Mouse (Mus musculus) forebrain, embryonic 13.5 days (tissue): Measurements from ENCODE around the gene Tnni3. TPM values are rescaled to one million over a fixed set of nuclear protein-coding genes. Genes with fewer than 3 reads are reported as not detected.

Experiments used
- ATAC-seq: fragments of 200-750 bp; cut with Nextera tagmentation; 2 replicates; pipeline ENCODE4 v1.8.0; 2017
- H3K27ac ChIP-seq: fragments of 300-500 bp; sonication (generic); 2 replicates; pipeline ENCODE4 v1.5.1; 2015; ENCODE audit warnings: inconsistent platforms, mild to moderate bottlenecking, moderate library complexity
- H3K27me3 ChIP-seq: fragments of 300-500 bp; sonication (generic); 2 replicates; pipeline ENCODE4 v1.6.1; 2015; ENCODE audit warnings: mild to moderate bottlenecking, inconsistent platforms
- H3K36me3 ChIP-seq: fragments of 300-500 bp; sonication (generic); 2 replicates; pipeline ENCODE4 v1.6.1; 2015; ENCODE audit warnings: mild to moderate bottlenecking, inconsistent platforms; ENCODE audit not compliant: poor library complexity, severe bottlenecking
- H3K4me1 ChIP-seq: fragments of 300-500 bp; sonication (generic); 2 replicates; pipeline ENCODE4 v1.6.1; 2015; ENCODE audit warnings: inconsistent platforms
- H3K4me2 ChIP-seq: fragments of 300-500 bp; sonication (generic); 2 replicates; pipeline ENCODE4 v1.6.1; 2015; ENCODE audit warnings: inconsistent platforms, mild to moderate bottlenecking, moderate library complexity
- H3K4me3 ChIP-seq: fragments of 300-500 bp; sonication (generic); 2 replicates; pipeline ENCODE4 v1.5.1; 2015; ENCODE audit warnings: mild to moderate bottlenecking, inconsistent platforms
- H3K9ac ChIP-seq: fragments of 300-500 bp; sonication (generic); 2 replicates; pipeline ENCODE4 v1.6.1; 2015; ENCODE audit warnings: mild to moderate bottlenecking, inconsistent platforms
- H3K9me3 ChIP-seq: fragments of 300-500 bp; sonication (generic); replicated peaks from 2 replicates; pipeline ENCODE4 v1.6.1; 2016; ENCODE audit warnings: inconsistent platforms
- WGBS: fragments of 180-500 bp; shearing (Covaris S2); methylation state at CpG from one replicate; pipeline ENCODE4 v1.1.7; 2015; 5-methylcytosine and 5-hydroxymethylcytosine counted together
- polyA plus RNA-seq: library from polyadenylated mRNA; unstranded; fragments of >200 nt; fragmentation: Nextera tagmentation; extraction: Ambion mirVana; gene quantifications from 2 replicates; pipeline ENCODE4 v1.2.1, GENCODE M21; 2015

The Tnni3 gene
- polyA plus RNA-seq, 1 experiment from 2014 or later: 0.89 TPM

- Histone ChIP-seq H3K27ac (no peak within 1 kb of the TSS), H3K4me2 (no peak within 1 kb of the TSS), H3K9ac (0 out of 2 replicates have a peak within 1 kb of the TSS, but pooled peaks have one; percentile 5), H3K27me3 (peaks cover 11% of the 10 kb centered on the region), H3K9me3 (no peaks in the 10 kb centered on the region), H3K4me3 (no peak within 1 kb of the TSS), H3K4me1 (peaks cover 23% of the 10 kb centered on the region), H3K36me3 (no peaks in the 10 kb centered on the region)
- no peak for ATAC-seq
- WGBS: 18% methylated on average over 4 of the region's 4 CpGs
These were observed 7.5 kb downstream of the Tnni3 start, which contains the start of gene Tnnt1 for GRCm38 (mm10) chr7:4516332-4517050. Gene Tnnt1 (minus strand): TSS chr7:4516382.

DNA sequence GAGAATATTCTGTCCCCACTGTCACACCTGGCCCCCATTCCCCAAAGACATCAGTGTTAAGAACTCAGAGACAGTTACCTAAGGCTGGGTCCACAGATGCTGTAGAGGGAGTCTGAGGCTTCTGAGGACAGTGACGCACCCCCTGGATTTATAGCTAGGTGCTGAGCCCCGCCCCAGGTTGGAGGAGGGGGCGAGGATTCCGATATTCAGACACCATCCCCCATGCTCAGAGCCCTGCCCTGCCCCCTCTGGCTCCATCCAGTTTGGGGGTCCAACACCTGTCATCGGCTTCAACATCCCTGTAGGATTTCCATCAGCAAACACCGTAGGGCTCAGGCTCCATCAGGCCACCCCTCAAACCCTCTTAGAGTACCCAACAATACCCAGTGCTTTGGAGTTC, 8.2 kb downstream of the Tnni3 start:
- WGBS: 62% methylated on average over 6 of the region's 6 CpGs
- Histone ChIP-seq H3K4me2 (no peak overlapping the region), H3K27ac (no peak overlapping the region), H3K4me1 (peaks cover 18% of the 10 kb centered on the region), H3K27me3 (peaks cover 8% of the 10 kb centered on the region; the same call in 1 of the 2 replicates), H3K9me3 (no peaks in the 10 kb centered on the region), H3K36me3 (no peaks in the 10 kb centered on the region), H3K9ac (0 out of 2 replicates have a peak overlapping the region, but pooled peaks have one; percentile 5), H3K4me3 (no peak overlapping the region)
- no peak for ATAC-seq

- H3K9ac ChIP-seq: no peak overlapping the region
These were observed 10.0 kb downstream of the Tnni3 start for GRCm38 (mm10) chr7:4513829-4514712.

GRCm38 (mm10) chr7:4513236-4513635, 10.8 kb downstream of the Tnni3 start:
- Histone ChIP-seq H3K9ac (no peak overlapping the region), H3K27me3 (no peaks in the 10 kb centered on the region), H3K4me1 (peaks cover 25% of the 10 kb centered on the region), H3K4me2 (no peak overlapping the region), H3K27ac (no peak overlapping the region), H3K9me3 (no peaks in the 10 kb centered on the region), H3K36me3 (no peaks in the 10 kb centered on the region), H3K4me3 (no peak overlapping the region)
- ATAC-seq: no peak
- WGBS: 38% methylated on average over 13 of the region's 13 CpGs

More at GRCm38 (mm10) chr7:4513829-4514712, 10.0 kb downstream of the Tnni3 start:
- H3K27ac ChIP-seq: no peak overlapping the region
- H3K4me2 ChIP-seq: no peak overlapping the region
- no peaks in the 10 kb centered on the region for H3K27me3 ChIP-seq
- no peak for ATAC-seq
- H3K4me3 ChIP-seq: no peak overlapping the region
- H3K4me1 ChIP-seq: peaks cover 25% of the 10 kb centered on the region
- 45% methylated on average over 6 of the region's 6 CpGs for WGBS
- H3K36me3 ChIP-seq: no peaks in the 10 kb centered on the region
- no peaks in the 10 kb centered on the region for H3K9me3 ChIP-seq

GRCm38 (mm10) chr7:4511489-4512224, 12.4 kb downstream of the Tnni3 start:
- Histone ChIP-seq H3K36me3 (no peaks in the 10 kb centered on the region), H3K4me1 (peaks cover 25% of the 10 kb centered on the region), H3K4me3 (no peak overlapping the region), H3K27ac (no peak overlapping the region), H3K9ac (no peak overlapping the region), H3K9me3 (no peaks in the 10 kb centered on the region), H3K27me3 (no peaks in the 10 kb centered on the region), H3K4me2 (no peak overlapping the region)
- 84% methylated on average over 8 of the region's 8 CpGs for WGBS
- ATAC-seq: no peak

GRCm38 (mm10) chr7:4509863-4510608, 14.0 kb downstream of the Tnni3 start:
- Histone ChIP-seq H3K36me3 (no peaks in the 10 kb centered on the region), H3K4me2 (peak overlapping the region; percentile 19; the same call in 1 of the 2 replicates), H3K9me3 (no peaks in the 10 kb centered on the region), H3K27ac (no peak overlapping the region; the same call in 1 of the 2 replicates), H3K9ac (peak overlapping the region; percentile 30; the same call in 1 of the 2 replicates), H3K4me1 (peaks cover 16% of the 10 kb centered on the region; the same call in 1 of the 2 replicates), H3K27me3 (no peaks in the 10 kb centered on the region), H3K4me3 (no peak overlapping the region)
- peak; percentile 87 for ATAC-seq
- WGBS: 14% methylated on average over 24 of the region's 24 CpGs

DNA sequence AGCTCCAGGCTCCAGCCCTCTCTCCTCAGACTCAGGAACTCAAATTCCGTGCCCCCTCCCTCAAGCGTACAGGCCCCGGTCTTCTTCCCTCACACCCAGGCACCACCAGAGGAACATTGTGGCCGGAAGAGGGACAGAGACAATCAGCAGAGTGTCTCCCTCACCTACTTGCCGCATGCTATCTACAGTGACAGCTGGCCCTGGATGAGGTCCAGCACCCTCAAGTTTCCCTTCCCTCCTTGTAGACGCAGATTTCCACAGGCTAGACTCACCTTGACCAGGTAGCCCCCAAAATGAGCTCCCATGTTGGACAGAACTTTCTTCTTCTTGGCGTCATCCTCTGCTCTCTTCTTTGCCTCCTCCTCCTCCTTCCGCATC, 15.3 kb downstream of the Tnni3 start:
- no peak for ATAC-seq
- no peak overlapping the region for H3K27ac ChIP-seq
- WGBS: 94% methylated on average over 8 of the region's 8 CpGs

DNA sequence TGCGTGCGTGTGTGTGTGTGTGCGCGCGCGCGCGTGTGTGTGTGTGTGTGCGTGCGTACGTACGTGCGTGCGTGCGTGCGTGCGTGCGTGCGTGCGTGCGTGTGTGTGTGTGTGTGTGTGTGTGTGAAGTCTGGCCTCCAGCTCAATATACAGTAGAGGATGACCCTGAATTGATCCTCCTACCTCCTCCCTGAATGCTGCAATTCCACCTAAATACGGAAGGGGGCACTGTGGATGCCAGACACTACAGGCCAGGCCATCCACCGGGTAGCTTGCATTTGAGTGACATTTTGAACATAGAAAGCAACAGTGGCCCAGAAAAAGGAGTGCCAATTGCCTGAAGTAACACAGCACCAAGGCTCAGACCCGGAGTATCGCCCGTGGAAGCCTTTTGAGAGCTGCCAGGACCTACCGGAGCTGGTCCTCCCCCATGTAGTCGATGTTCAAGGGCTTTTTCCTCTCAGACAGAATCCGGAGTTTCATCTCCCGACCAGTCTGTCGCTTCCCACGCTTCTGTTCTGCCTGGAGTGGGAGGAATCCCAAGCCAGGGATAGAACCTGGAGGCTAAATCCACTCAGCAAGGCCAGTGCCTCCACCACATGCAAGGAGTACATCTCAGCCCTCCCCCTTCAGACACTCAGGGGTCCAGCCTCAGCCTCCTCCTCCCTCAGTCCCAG, 15.8 kb downstream of the Tnni3 start:
- H3K27me3 ChIP-seq: no peaks in the 10 kb centered on the region
- ATAC-seq: no peak
- H3K4me2 ChIP-seq: no peak overlapping the region
- no peaks in the 10 kb centered on the region for H3K36me3 ChIP-seq
- no peak overlapping the region for H3K4me3 ChIP-seq
- no peaks in the 10 kb centered on the region for H3K9me3 ChIP-seq
- H3K9ac ChIP-seq: no peak overlapping the region
- H3K4me1 ChIP-seq: peaks cover 9% of the 10 kb centered on the region; the same call in 1 of the 2 replicates
- WGBS: 71% methylated on average over 30 of the region's 32 CpGs
- no peak overlapping the region for H3K27ac ChIP-seq

More for the DNA sequence above, 15.3 kb downstream of the Tnni3 start:
- no peaks in the 10 kb centered on the region for H3K27me3 ChIP-seq
- H3K36me3 ChIP-seq: no peaks in the 10 kb centered on the region
- no peak overlapping the region for H3K4me2 ChIP-seq
- H3K9me3 ChIP-seq: no peaks in the 10 kb centered on the region
- no peak overlapping the region for H3K4me3 ChIP-seq
- H3K4me1 ChIP-seq: peaks cover 9% of the 10 kb centered on the region; the same call in 1 of the 2 replicates
- H3K9ac ChIP-seq: no peak overlapping the region

DNA sequence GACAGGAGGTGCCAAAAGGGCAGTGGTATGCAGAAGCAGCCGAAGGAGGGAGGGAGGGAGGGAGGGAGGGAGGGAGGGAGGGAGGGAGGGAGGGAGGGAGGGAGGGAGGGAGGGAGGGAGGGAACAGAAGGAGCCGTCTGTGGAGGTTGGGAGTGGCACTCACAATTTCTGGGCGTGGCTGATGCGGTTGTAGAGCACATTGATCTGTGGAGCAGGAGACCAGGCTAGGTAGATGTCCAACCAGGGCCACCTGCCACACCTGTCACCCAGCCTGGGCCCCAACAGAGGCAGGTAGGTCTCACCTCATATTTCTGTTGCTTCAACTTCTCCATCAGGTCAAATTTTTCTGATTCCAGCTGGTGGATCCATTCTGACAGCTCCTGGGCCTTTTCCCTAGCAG, 16.8 kb downstream of the Tnni3 start:
- H3K27me3 ChIP-seq: no peaks in the 10 kb centered on the region
- H3K27ac ChIP-seq: no peak overlapping the region
- no peak overlapping the region for H3K9ac ChIP-seq
- H3K36me3 ChIP-seq: no peaks in the 10 kb centered on the region
- no peak for ATAC-seq
- H3K9me3 ChIP-seq: no peaks in the 10 kb centered on the region
- peaks cover 12% of the 10 kb centered on the region; the same call in 1 of the 2 replicates for H3K4me1 ChIP-seq
- 100% methylated on average over 2 of the region's 4 CpGs for WGBS
- no peak overlapping the region for H3K4me3 ChIP-seq
- no peak overlapping the region for H3K4me2 ChIP-seq

DNA sequence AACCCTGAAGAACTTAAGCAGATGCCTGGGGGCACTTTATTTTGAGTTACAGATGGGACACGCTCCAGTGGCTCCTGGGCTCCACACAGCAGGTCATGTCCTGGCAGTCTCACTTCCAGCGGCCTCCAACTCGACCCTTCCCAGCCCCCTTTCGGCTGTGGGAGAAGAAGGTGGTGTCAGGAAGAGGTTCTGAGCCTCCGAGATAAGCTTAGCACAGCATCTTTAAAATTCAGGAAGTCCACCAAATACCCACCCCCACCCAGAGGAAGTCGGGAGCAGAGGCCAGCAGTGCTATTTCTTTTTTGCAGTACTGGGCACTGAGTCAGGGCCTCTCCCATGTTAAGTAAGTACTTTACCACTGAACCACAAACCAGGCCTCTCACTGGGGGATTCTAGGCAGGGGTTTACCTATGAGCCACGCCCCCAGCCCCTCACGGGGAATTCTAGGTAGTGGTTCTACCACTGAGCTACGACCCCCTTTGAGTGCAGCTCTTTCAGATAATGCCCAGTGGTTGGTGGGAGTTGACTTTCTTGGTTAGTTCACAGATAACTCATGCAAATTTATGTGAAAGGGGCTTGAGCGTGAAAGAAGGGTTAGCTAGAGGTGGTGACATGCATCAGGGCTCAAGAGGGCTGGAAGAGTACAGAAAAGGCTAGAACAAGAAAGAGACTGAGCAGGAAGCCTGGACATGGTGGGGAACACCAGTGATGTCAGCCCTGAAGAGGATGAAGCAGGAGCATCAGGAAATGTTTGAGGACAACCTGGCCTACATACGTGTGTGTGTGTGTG, 19.2 kb downstream of the Tnni3 start:
- no peaks in the 10 kb centered on the region for H3K9me3 ChIP-seq
- peaks cover 16% of the 10 kb centered on the region for H3K4me1 ChIP-seq
- H3K9ac ChIP-seq: no peak overlapping the region
- H3K27ac ChIP-seq: no peak overlapping the region
- no peak for ATAC-seq
- H3K4me2 ChIP-seq: no peak overlapping the region
- 72% methylated on average over 11 of the region's 11 CpGs for WGBS
- H3K27me3 ChIP-seq: no peaks in the 10 kb centered on the region
- H3K36me3 ChIP-seq: no peaks in the 10 kb centered on the region
- H3K4me3 ChIP-seq: no peak overlapping the region
